Mouse (Mus musculus) myocyte (in vitro differentiated cells): ENCODE data around the gene Haus5.

ENCODE experiments used
- CEBPB ChIP-seq: IDR thresholded peaks from 2 replicates; pipeline ENCODE4 v1.6.1; 2011; ENCODE audit warnings: mild to moderate bottlenecking, moderate library complexity; ENCODE audit not compliant: poor library complexity, insufficient read depth, severe bottlenecking
- E2F4 ChIP-seq: IDR thresholded peaks from one replicate; pipeline ENCODE4 v1.6.1; 2011; ENCODE audit warnings: mild to moderate bottlenecking, control low read depth, moderate library complexity; ENCODE audit not compliant: insufficient read depth
- MAX ChIP-seq: IDR thresholded peaks from one replicate; pipeline ENCODE4 v1.6.1; 2011; ENCODE audit warnings: low read depth, mild to moderate bottlenecking, control low read depth
- MYOD1 ChIP-seq, 3 experiments: IDR thresholded peaks; one replicate each; pipeline ENCODE4 v1.6.1; 2011; ENCODE audit warnings: control low read depth in 2 of 3, low read depth in 2 of 3, mild to moderate bottlenecking in 2 of 3, moderate library complexity in 1 of 3; ENCODE audit not compliant: insufficient read length in 2 of 3, control insufficient read depth in 1 of 3
- MYOG ChIP-seq, 3 experiments: IDR thresholded peaks; one replicate each; pipeline ENCODE4 v1.6.1; 2011; ENCODE audit warnings: control low read depth in 2 of 3, low read depth in 2 of 3, mild to moderate bottlenecking in 2 of 3; ENCODE audit not compliant: insufficient read length in 2 of 3, control insufficient read depth in 1 of 3, insufficient read depth in 1 of 3
- POLR2A ChIP-seq: IDR thresholded peaks from one replicate; pipeline ENCODE4 v1.6.1; 2011; ENCODE audit warnings: low read depth, mild to moderate bottlenecking, control low read depth, moderate library complexity; ENCODE audit not compliant: insufficient read length
- POLR2AphosphoS2 ChIP-seq: IDR thresholded peaks from one replicate; pipeline ENCODE4 v1.6.1; 2011; ENCODE audit warnings: low read depth, control low read depth; ENCODE audit not compliant: insufficient read length
- TCF12 ChIP-seq: IDR thresholded peaks from one replicate; pipeline ENCODE4 v1.6.1; 2011; ENCODE audit warnings: mild to moderate bottlenecking, control low read depth; ENCODE audit not compliant: poor library complexity, insufficient read depth, severe bottlenecking
- USF1 ChIP-seq: IDR thresholded peaks from one replicate; pipeline ENCODE4 v1.6.1; 2011; ENCODE audit warnings: low read depth, mild to moderate bottlenecking, control low read depth, moderate library complexity

DNA sequence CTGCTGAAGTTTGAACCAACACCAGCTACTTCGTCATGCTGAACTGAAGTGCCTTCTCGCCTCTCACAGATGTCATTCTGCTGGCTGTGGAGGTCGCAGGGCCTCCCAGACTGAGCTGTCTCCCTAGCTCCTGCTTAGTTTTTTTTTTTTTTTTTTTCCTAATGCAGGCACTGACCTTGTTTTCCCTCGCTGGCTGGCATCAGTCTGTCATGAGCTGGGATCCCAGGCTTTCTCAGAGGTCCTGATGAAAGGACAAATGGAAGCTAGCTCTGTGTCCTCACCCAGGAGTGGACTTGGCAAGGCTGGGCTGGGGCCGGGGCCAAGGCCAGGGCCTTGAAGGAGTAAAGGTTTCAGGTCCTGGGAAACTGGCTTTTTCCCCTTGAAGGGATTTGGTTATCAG lies 17.1 kb upstream of the Haus5 start:
- TF ChIP-seq MAX (no peak), E2F4 (no peak), POLR2A (no peak), TCF12 (no peak), MYOD1 (IDR thresholded peaks at IDR 0.05; ENCODE audit: control insufficient read depth in 1 of 3, insufficient read length in 2 of 3, low read depth in 2 of 3) (no peak), USF1 (no peak), POLR2AphosphoS2 (no peak), CEBPB (no peak), MYOG (IDR thresholded peaks at IDR 0.05; ENCODE audit: control insufficient read depth in 1 of 3, insufficient read depth in 1 of 3, insufficient read length in 2 of 3, low read depth in 2 of 3) (no peak)
